Mouse (Mus musculus) T-helper 1 cell (primary cell): ENCODE data around the gene Zfp988.
"Not testable (repeated sequence)": the region's sequence is repeated elsewhere in the genome, so short reads cannot be mapped to it uniquely, and the experiment has no call there.

ENCODE experiments used
- in situ Hi-C: fragments of 300-600 bp; cut with MboI, MseI; formaldehyde crosslinking; loops from one replicate; pipeline ENCODE4 v1.15.1; 2025; ENCODE audit warnings: high pct_unique_total_duplicates

The Zfp988 gene

GRCm38 (mm10) chr4:147343042-147343908, 37.8 kb downstream of the Zfp988 start:
- in situ Hi-C loops: not testable (repeated sequence)

- in situ Hi-C loops: loop anchor here (5.0 kb wide), 2 partner anchors 338 to 533 kb away; no protein-coding TSS in a partner anchor
Measured at GRCm38 (mm10) chr4:147345061-147345554, 39.6 kb downstream of the Zfp988 start.

- in situ Hi-C loops: loop anchor here (5.0 kb wide), 2 partner anchors 339 to 534 kb away; no protein-coding TSS in a partner anchor
Measured at GRCm38 (mm10) chr4:147346361-147347035, 41.0 kb downstream of the Zfp988 start.

GRCm38 (mm10) chr4:147347300-147347699, 41.8 kb downstream of the Zfp988 start:
- in situ Hi-C loops: loop anchor here (5.0 kb wide), 2 partner anchors 340 to 535 kb away; no protein-coding TSS in a partner anchor

GRCm38 (mm10) chr4:147347880-147348279, 42.4 kb downstream of the Zfp988 start:
- in situ Hi-C loops: loop anchor here (5.0 kb wide), 2 partner anchors 341 to 536 kb away; no protein-coding TSS in a partner anchor

GRCm38 (mm10) chr4:147348401-147348800, 42.9 kb downstream of the Zfp988 start:
- in situ Hi-C loops: loop anchor here (5.0 kb wide), 2 partner anchors 341 to 536 kb away; no protein-coding TSS in a partner anchor

GRCm38 (mm10) chr4:147348906-147349686, 43.6 kb downstream of the Zfp988 start:
- in situ Hi-C loops: loop anchor here (5.0 kb wide), 2 partner anchors 342 to 537 kb away; no protein-coding TSS in a partner anchor

- in situ Hi-C loops: loop anchor here (5.0 kb wide), 4 partner anchors 302 to 1198 kb away; no protein-coding TSS in a partner anchor
Measured at GRCm38 (mm10) chr4:147349687-147350415, 44.4 kb downstream of the Zfp988 start.

GRCm38 (mm10) chr4:147350541-147350940, 45.1 kb downstream of the Zfp988 start:
- in situ Hi-C loops: loop anchor here (5.0 kb wide), 2 partner anchors 302 to 1198 kb away; no protein-coding TSS in a partner anchor

GRCm38 (mm10) chr4:147351376-147351980, 46.0 kb downstream of the Zfp988 start:
- in situ Hi-C loops: loop anchor here (5.0 kb wide), 2 partner anchors 301 to 1199 kb away; no protein-coding TSS in a partner anchor

GRCm38 (mm10) chr4:147353626-147354025, 48.2 kb downstream of the Zfp988 start:
- in situ Hi-C loops: loop anchor here (5.0 kb wide), 2 partner anchors 299 to 1201 kb away; no protein-coding TSS in a partner anchor

- in situ Hi-C loops: not testable (repeated sequence)
Measured at GRCm38 (mm10) chr4:147356042-147356441, 50.6 kb downstream of the Zfp988 start.

- in situ Hi-C loops: not testable (repeated sequence)
Measured at GRCm38 (mm10) chr4:147357195-147357594, 51.7 kb downstream of the Zfp988 start.

GRCm38 (mm10) chr4:147361003-147361402, 55.5 kb downstream of the Zfp988 start, which contains the start of gene Zfp978:
TSS of gene Zfp978 (plus strand) at chr4:147361303.
- in situ Hi-C loops: not testable (repeated sequence)

GRCm38 (mm10) chr4:147361872-147362271, 56.4 kb downstream of the Zfp988 start:
- in situ Hi-C loops: not testable (repeated sequence)

- in situ Hi-C loops: loop anchor here (5.0 kb wide), 1 partner anchor 1202 kb away; no protein-coding TSS in a partner anchor
Measured at GRCm38 (mm10) chr4:147369564-147369963, 64.1 kb downstream of the Zfp988 start.

GRCm38 (mm10) chr4:147383199-147383598, 77.7 kb downstream of the Zfp988 start:
- in situ Hi-C loops: not testable (repeated sequence)
